Mouse (Mus musculus): ENCODE data around the gene Neurl4. TPM values are rescaled to one million over a fixed set of nuclear protein-coding genes. Genes with fewer than 3 reads are reported as not detected.

The Neurl4 gene
- total and polyA plus RNA-seq, 2 experiments from 2014 or later = 16.7 to 112 TPM

GRCm38 (mm10) chr11:69938401-69938979 lies 37.6 kb downstream of the Neurl4 start:
- no peaks in the 10 kb centered on the region for H3K36me3 ChIP-seq (ENCODE audit: insufficient read depth, low read length)
- peaks cover 3% of the 10 kb centered on the region; the same call in 1 of the 2 replicates for H3K27me3 ChIP-seq (ENCODE audit: insufficient read depth, low read length)
- no peak for TF ChIP-seq CTCF (IDR thresholded peaks at IDR 0.05)
- WGBS = 21% methylated on average over 9 of the region's 9 CpGs
- no peak overlapping the region for H3K9ac ChIP-seq (replicated peaks; ENCODE audit: low read length, poor library complexity, severe bottlenecking)
- DNase-seq (ENCODE audit: low spot score) (no peak), ATAC-seq (ENCODE audit: low FRiP score) (no peak)
- no peaks in the 10 kb centered on the region for H3K4me1 ChIP-seq (ENCODE audit: insufficient read depth, low read length)
- H3K9me3 ChIP-seq (ENCODE audit: low read length) = no peaks in the 10 kb centered on the region
- H3K27ac ChIP-seq (ENCODE audit: low read depth, low read length) = no peak overlapping the region
- no peak overlapping the region for H3K4me3 ChIP-seq (ENCODE audit: low read depth, low read length)
- H3K4me2 ChIP-seq (ENCODE audit: low read depth, low read length, poor library complexity, severe bottlenecking) = no peak overlapping the region

DNA sequence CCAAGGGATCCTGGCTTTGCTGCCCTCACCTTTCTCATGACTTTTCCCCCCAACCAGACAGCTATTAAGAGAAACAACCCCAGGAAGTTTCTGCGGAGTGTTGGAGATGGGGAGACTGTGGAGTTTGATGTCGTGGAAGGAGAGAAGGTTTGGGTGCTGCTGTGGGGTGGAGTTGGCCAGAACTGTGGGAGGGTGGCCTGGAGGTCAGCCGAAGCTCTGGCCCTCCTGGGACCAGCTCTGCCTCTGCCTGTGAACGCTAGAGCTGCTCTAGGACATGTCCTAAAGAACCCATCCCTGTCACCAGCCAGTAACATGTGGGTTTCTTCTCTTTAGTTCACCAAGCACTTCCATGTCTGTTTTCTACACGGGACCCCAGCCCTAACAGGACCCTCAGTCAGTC lies 38.3 kb downstream of the Neurl4 start:
- H3K4me1 ChIP-seq (ENCODE audit: insufficient read depth, low read length) = no peaks in the 10 kb centered on the region
- H3K27me3 ChIP-seq (ENCODE audit: insufficient read depth, low read length) = peaks cover 3% of the 10 kb centered on the region; the same call in 1 of the 2 replicates
- H3K9me3 ChIP-seq (ENCODE audit: low read length) = no peaks in the 10 kb centered on the region
- DNase-seq (ENCODE audit: low spot score) (no peak), ATAC-seq (ENCODE audit: low FRiP score) (no peak)
- no peak overlapping the region for H3K27ac ChIP-seq (ENCODE audit: low read depth, low read length)
- no peak overlapping the region for H3K9ac ChIP-seq (replicated peaks; ENCODE audit: low read length, poor library complexity, severe bottlenecking)
- no peak overlapping the region for H3K4me2 ChIP-seq (ENCODE audit: low read depth, low read length, poor library complexity, severe bottlenecking)
- H3K36me3 ChIP-seq (ENCODE audit: insufficient read depth, low read length) = no peaks in the 10 kb centered on the region
- no peak overlapping the region for H3K4me3 ChIP-seq (ENCODE audit: low read depth, low read length)
- 74% methylated on average over 5 of the region's 5 CpGs for WGBS
- TF ChIP-seq CTCF (IDR thresholded peaks at IDR 0.05) = no peak

- Histone ChIP-seq H3K27ac (ENCODE audit: low read depth, low read length) (no peak overlapping the region), H3K4me1 (ENCODE audit: insufficient read depth, low read length) (no peaks in the 10 kb centered on the region), H3K4me2 (ENCODE audit: low read depth, low read length, poor library complexity, severe bottlenecking) (no peak overlapping the region), H3K36me3 (ENCODE audit: insufficient read depth, low read length) (no peaks in the 10 kb centered on the region), H3K4me3 (ENCODE audit: low read depth, low read length) (no peak overlapping the region), H3K9me3 (ENCODE audit: low read length) (no peaks in the 10 kb centered on the region), H3K27me3 (ENCODE audit: insufficient read depth, low read length) (peaks cover 3% of the 10 kb centered on the region; the same call in 1 of the 2 replicates), H3K9ac (replicated peaks; ENCODE audit: low read length, poor library complexity, severe bottlenecking) (no peak overlapping the region)
- ATAC-seq (ENCODE audit: low FRiP score) (no peak), DNase-seq (ENCODE audit: low spot score) (no peak)
- WGBS = 95% methylated on average over 17 of the region's 17 CpGs
- no peak for TF ChIP-seq CTCF (IDR thresholded peaks at IDR 0.05)
Observed at GRCm38 (mm10) chr11:69939731-69940130, 38.9 kb downstream of the Neurl4 start.

DNA sequence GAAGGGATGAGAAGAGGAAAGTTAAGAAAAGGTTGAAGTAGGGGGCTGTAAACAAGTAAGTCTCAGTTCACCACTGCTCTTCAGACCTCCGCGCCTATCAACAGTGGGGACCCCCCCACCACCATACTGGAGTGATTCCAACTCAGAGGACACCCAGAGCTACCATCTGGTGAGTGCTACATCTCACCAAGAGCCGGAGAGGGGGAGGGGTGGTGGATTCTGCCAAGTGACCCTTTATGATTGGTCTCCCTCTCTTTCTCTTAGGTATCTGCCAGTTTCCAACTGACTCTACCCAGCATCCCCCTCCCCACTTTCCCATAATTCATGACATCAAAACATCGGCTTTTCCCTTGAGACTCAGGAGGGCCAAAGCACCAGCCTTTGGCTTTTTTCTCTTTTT lies 40.1 kb downstream of the Neurl4 start:
- ATAC-seq (ENCODE audit: low FRiP score) (no peak), DNase-seq (ENCODE audit: low spot score) (peak; percentile 64)
- H3K27ac ChIP-seq (ENCODE audit: low read depth, low read length) = no peak overlapping the region
- no peaks in the 10 kb centered on the region for H3K4me1 ChIP-seq (ENCODE audit: insufficient read depth, low read length)
- peaks cover 3% of the 10 kb centered on the region; the same call in 1 of the 2 replicates for H3K27me3 ChIP-seq (ENCODE audit: insufficient read depth, low read length)
- 86% methylated on average over 4 of the region's 4 CpGs for WGBS
- H3K4me3 ChIP-seq (ENCODE audit: low read depth, low read length) = no peak overlapping the region
- H3K36me3 ChIP-seq (ENCODE audit: insufficient read depth, low read length) = no peaks in the 10 kb centered on the region
- TF ChIP-seq CTCF (IDR thresholded peaks at IDR 0.05) = no peak
- H3K9me3 ChIP-seq (ENCODE audit: low read length) = no peaks in the 10 kb centered on the region
- H3K4me2 ChIP-seq (ENCODE audit: low read depth, low read length, poor library complexity, severe bottlenecking) = no peak overlapping the region
- no peak overlapping the region for H3K9ac ChIP-seq (replicated peaks; ENCODE audit: low read length, poor library complexity, severe bottlenecking)

GRCm38 (mm10) chr11:69945216-69945615 lies 44.3 kb downstream of the Neurl4 start:
- no peak for ATAC-seq (ENCODE audit: low FRiP score)
- H3K27me3 ChIP-seq (ENCODE audit: insufficient read depth, low read length) = peaks cover 15% of the 10 kb centered on the region; the same call in 1 of the 2 replicates
- no peak overlapping the region for H3K9ac ChIP-seq (replicated peaks; ENCODE audit: low read length, poor library complexity, severe bottlenecking)
- no peaks in the 10 kb centered on the region for H3K36me3 ChIP-seq (ENCODE audit: insufficient read depth, low read length)
- WGBS = 83% methylated on average over 13 of the region's 13 CpGs
- no peaks in the 10 kb centered on the region for H3K9me3 ChIP-seq (ENCODE audit: low read length)
- TF ChIP-seq CTCF (IDR thresholded peaks at IDR 0.05) = no peak
- no peak overlapping the region for H3K4me3 ChIP-seq (ENCODE audit: low read depth, low read length)
- H3K4me1 ChIP-seq (ENCODE audit: insufficient read depth, low read length) = no peaks in the 10 kb centered on the region
- H3K4me2 ChIP-seq (ENCODE audit: low read depth, low read length, poor library complexity, severe bottlenecking) = no peak overlapping the region
- no peak for DNase-seq (ENCODE audit: low spot score)
- H3K27ac ChIP-seq (ENCODE audit: low read depth, low read length) = no peak overlapping the region

- no peak for TF ChIP-seq CTCF (IDR thresholded peaks at IDR 0.05)
- DNase-seq (ENCODE audit: low spot score) (no peak), ATAC-seq (ENCODE audit: low FRiP score) (no peak)
- WGBS = 95% methylated on average over 18 of the region's 18 CpGs
- Histone ChIP-seq H3K4me2 (ENCODE audit: low read depth, low read length, poor library complexity, severe bottlenecking) (no peak overlapping the region), H3K4me3 (ENCODE audit: low read depth, low read length) (no peak overlapping the region), H3K27ac (ENCODE audit: low read depth, low read length) (no peak overlapping the region), H3K27me3 (ENCODE audit: insufficient read depth, low read length) (peaks cover 15% of the 10 kb centered on the region; the same call in 1 of the 2 replicates), H3K36me3 (ENCODE audit: insufficient read depth, low read length) (no peaks in the 10 kb centered on the region), H3K9ac (replicated peaks; ENCODE audit: low read length, poor library complexity, severe bottlenecking) (no peak overlapping the region), H3K4me1 (ENCODE audit: insufficient read depth, low read length) (no peaks in the 10 kb centered on the region), H3K9me3 (ENCODE audit: low read length) (no peaks in the 10 kb centered on the region)
Observed at GRCm38 (mm10) chr11:69945997-69946891, 45.4 kb downstream of the Neurl4 start.
